ENCODE assay signal across 8 mouse cellular contexts in genomic region chr6:121183414-121184173, GRCm38 (mm10). TPM values are rescaled to one million over a fixed set of nuclear protein-coding genes. Genes with fewer than 3 reads are reported as not detected.
DNase-seq lines count a peak whose midpoint lies in the region; ATAC-seq lines count a peak whose summit lies in the region.

Gene Pex26 (plus strand): TSS chr6:121183667.

- peak within 1 kb of the TSS; percentile 82 for H3K27ac ChIP-seq in intestine, embryonic 14.5 days (ENCODE audit: low read depth)

- H3K4me1 ChIP-seq in intestine, embryonic 14.5 days (replicated peaks; ENCODE audit: control insufficient read depth, insufficient read depth, low read length) = peaks cover 9% of the 10 kb centered on the region

- 1% methylated on average over 32 of the region's 32 CpGs for WGBS in intestine, embryonic 14.5 days

- peaks cover 25% of the 10 kb centered on the region for H3K36me3 ChIP-seq in intestine, embryonic 14.5 days (ENCODE audit: control insufficient read depth, insufficient read depth, low read length)

- H3K4me2 ChIP-seq in intestine, embryonic 14.5 days (ENCODE audit: low read length) = peak within 1 kb of the TSS; percentile 99

- peak; percentile 93 to 98 for DNase-seq in adrenal gland, adult (ENCODE audit: inconsistent age in 2 of 2, low spot score in 1 of 2)
- DNase-seq in embryo, embryonic 10.5 days (ENCODE audit: low spot score) = peak; percentile 98
- peak; percentile 89 for DNase-seq in gastrocnemius, postnatal 25 days
- peak; percentile 97 for DNase-seq in intestine, embryonic 14.5 days (ENCODE audit: low spot score)
- DNase-seq in left cerebral cortex, postnatal 14 days (ENCODE audit: low spot score in 2 of 2) = peak; percentile 90 to 93
- DNase-seq in mesoderm, embryonic 11.5 days (ENCODE audit: low read depth, low spot score) = peak; percentile 93
- DNase-seq in right cerebral cortex, postnatal 36 days (ENCODE audit: low spot score in 2 of 2) = peak; percentile 85 to 87
- DNase-seq in yolk sac, embryonic 10.5 days (ENCODE audit: low spot score) = peak; percentile 92

- no peaks in the 10 kb centered on the region for H3K27me3 ChIP-seq in intestine, embryonic 14.5 days (replicated peaks; ENCODE audit: control insufficient read depth, insufficient read depth, low read length)

- ATAC-seq in intestine, embryonic 14.5 days (replicated peaks; ENCODE audit: low FRiP score, low TSS enrichment, low read depth) = peak; percentile 88

- intact Hi-C loops in left cerebral cortex, postnatal 14 days (cut with DNase I) = loop anchor here (10.0 kb wide), 1 partner anchor 351 kb away; no protein-coding TSS in a partner anchor

- peak within 1 kb of the TSS; percentile 85 for H3K4me3 ChIP-seq in intestine, embryonic 14.5 days (ENCODE audit: low read depth, low read length)

- H3K9me3 ChIP-seq in intestine, embryonic 14.5 days (ENCODE audit: control insufficient read depth, low read length) = no peaks in the 10 kb centered on the region

- peak within 1 kb of the TSS; percentile 70 for H3K9ac ChIP-seq in intestine, embryonic 14.5 days (ENCODE audit: low read length)

RNA-seq across cellular contexts. Expression of gene Pex26, which starts in this region (rescaled TPM):
- total RNA-seq in gastrocnemius, postnatal 25 days (2021) = 1 to 10 TPM; 2.8 TPM
- 10.5 and 11.5 TPM in 2 replicates for polyA plus RNA-seq in intestine, embryonic 14.5 days (2014; fragmentation: Nextera tagmentation; extraction: Ambion mirVana)
- total RNA-seq in left cerebral cortex, postnatal 14 days (2021) = 10 to 100 TPM; 14.8 to 15.0 TPM

Comparison
In these comparisons a context has a peak if more than half of its experiments do, and no peak if none do; other contexts are left out.
1. Peak in every context shown above with its lines: DNase-seq, ATAC-seq, H3K4me3 ChIP-seq and H3K27ac ChIP-seq.
2. RNA of gene Pex26 (total RNA-seq): 14.8 to 15.0 TPM in left cerebral cortex, postnatal 14 days; 2.8 TPM in gastrocnemius, postnatal 25 days; every median in the first group is over 4 times any median in the second.